Mouse (Mus musculus): ENCODE data around the gene Nav2.

DNA sequence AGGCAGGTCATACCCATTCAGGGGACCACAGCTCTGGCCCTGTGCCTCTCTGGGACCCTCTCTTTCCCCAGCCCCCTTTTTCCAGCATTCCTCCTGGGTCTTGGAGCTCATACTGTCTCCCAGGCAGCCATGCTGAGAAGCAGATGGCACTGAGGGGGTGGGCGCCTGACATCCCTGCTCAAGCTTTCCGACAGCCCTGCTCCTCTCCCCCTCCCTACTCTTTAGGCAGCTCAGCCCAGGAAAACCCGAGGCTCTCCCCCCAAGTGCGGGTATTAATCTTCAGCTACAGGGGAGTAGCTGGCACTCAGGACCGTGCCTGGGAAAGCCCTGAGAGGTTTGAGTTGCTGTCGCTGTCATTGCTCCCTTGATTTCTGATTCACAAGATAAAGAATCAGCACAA is 290.9 kb downstream of the Nav2 start:
- no peak for TF ChIP-seq CTCF (IDR thresholded peaks at IDR 0.05; ENCODE audit: borderline replicate concordance, control insufficient read depth, extremely low read depth, insufficient read depth, low read length, poor library complexity)
- TF ChIP-seq POLR2A (IDR thresholded peaks at IDR 0.05; ENCODE audit: control insufficient read depth, extremely low read depth, insufficient read depth, low read length, poor library complexity) = no peak
